Mouse (Mus musculus): ENCODE measurements around the gene Bcl2l11. TPM values are rescaled to one million over a fixed set of nuclear protein-coding genes. Genes with fewer than 3 reads are reported as not detected.

Bcl2l11 gene
- total RNA-seq (2014; rRNA removed) (5.2 and 11.2 TPM in 2 replicates), polyA plus RNA-seq (2015; fragmentation: Nextera tagmentation; extraction: Ambion mirVana) (4.9 and 6.7 TPM in 2 replicates)

DNA sequence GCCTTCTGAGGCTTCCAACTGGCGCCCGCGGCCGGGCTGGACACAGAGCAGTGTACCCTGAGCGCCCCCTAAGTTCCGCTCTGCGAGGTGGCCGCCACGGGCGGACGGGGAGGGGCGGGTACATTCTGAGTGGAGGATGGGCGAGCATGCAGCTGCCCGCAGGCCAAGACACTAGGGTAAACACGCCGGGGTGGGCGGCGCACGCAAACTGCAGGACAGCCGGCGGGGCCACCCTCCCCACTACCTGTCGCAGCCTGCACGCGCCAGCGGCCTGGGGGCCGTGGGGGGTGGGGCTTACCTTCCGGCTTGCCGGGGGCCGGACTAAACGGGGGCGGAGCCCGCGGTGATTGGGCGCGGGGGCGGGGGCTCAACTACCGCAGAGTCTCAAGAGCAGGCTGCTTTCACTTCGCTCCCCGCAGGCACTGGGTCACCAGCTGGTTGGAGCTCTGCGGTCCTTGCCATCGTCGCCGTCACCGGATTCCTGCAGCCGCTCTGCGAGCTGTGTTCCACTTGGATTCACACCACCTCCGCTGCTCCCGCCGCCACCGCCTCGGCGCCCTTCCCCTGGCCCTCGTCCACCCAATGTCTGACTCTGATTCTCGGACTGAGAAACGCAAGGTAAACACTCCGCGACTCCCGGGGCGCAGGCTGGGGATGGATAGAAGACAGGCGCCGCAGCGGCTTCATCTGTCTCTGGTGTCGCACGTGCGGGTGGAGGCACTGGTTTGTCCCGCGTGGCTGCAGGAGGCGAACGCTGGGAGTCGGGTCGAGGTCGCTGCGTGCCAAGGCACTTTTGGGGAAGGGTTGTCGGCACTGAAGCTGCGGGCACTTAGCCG lies at the start of gene Bcl2l11:
TSS of gene Bcl2l11 (plus strand) at position 404 of the 836 bp plus-strand sequence.
- H3K4me2 ChIP-seq (ENCODE audit: low read depth) = peak within 1 kb of the TSS; percentile 100
- ATAC-seq (peak; percentile 72), DNase-seq (peak; percentile 86)
- no peaks in the 10 kb centered on the region for H3K36me3 ChIP-seq (ENCODE audit: insufficient read depth)
- peak within 1 kb of the TSS; percentile 70 for H3K4me3 ChIP-seq (ENCODE audit: low read depth, low read length)
- 2% methylated on average over 75 of the region's 76 CpGs for WGBS
- peak within 1 kb of the TSS; percentile 56 for H3K9ac ChIP-seq
- 0 out of 2 replicates have a peak within 1 kb of the TSS, but pooled peaks have one; percentile 10 for H3K27ac ChIP-seq (ENCODE audit: low read depth, low read length)
- TF ChIP-seq CTCF (IDR thresholded peaks at IDR 0.05; ENCODE audit: low read depth) = peak; percentile 66
- H3K4me1 ChIP-seq (ENCODE audit: insufficient read depth) = peaks cover 9% of the 10 kb centered on the region
- no peaks in the 10 kb centered on the region for H3K9me3 ChIP-seq (ENCODE audit: low read length)
- peaks cover 32% of the 10 kb centered on the region for H3K27me3 ChIP-seq (ENCODE audit: insufficient read depth, low read length)

- WGBS = 85% methylated on average over 4 of the region's 4 CpGs
- no peak overlapping the region for H3K4me2 ChIP-seq (ENCODE audit: low read depth)
- H3K4me1 ChIP-seq (ENCODE audit: insufficient read depth) = no peaks in the 10 kb centered on the region
- no peaks in the 10 kb centered on the region for H3K9me3 ChIP-seq (ENCODE audit: low read length)
- no peak for ATAC-seq
- no peak for DNase-seq
- H3K9ac ChIP-seq = no peak overlapping the region
- no peaks in the 10 kb centered on the region for H3K27me3 ChIP-seq (ENCODE audit: insufficient read depth, low read length)
- H3K27ac ChIP-seq (ENCODE audit: low read depth, low read length) = no peak overlapping the region
- no peak for TF ChIP-seq CTCF (IDR thresholded peaks at IDR 0.05; ENCODE audit: low read depth)
- no peak overlapping the region for H3K4me3 ChIP-seq (ENCODE audit: low read depth, low read length)
- H3K36me3 ChIP-seq (ENCODE audit: insufficient read depth) = no peaks in the 10 kb centered on the region
Observed at GRCm38 (mm10) chr2:128076936-128077335, 48.9 kb upstream of the Bcl2l11 start.

- no peaks in the 10 kb centered on the region for H3K9me3 ChIP-seq (ENCODE audit: low read length)
- H3K27ac ChIP-seq (ENCODE audit: low read depth, low read length) = no peak overlapping the region
- no peaks in the 10 kb centered on the region for H3K36me3 ChIP-seq (ENCODE audit: insufficient read depth)
- ATAC-seq = peak; percentile 63
- no peaks in the 10 kb centered on the region for H3K27me3 ChIP-seq (ENCODE audit: insufficient read depth, low read length)
- no peak overlapping the region for H3K9ac ChIP-seq
- peak; percentile 65 for TF ChIP-seq CTCF (IDR thresholded peaks at IDR 0.05; ENCODE audit: low read depth)
- DNase-seq = peak; percentile 22
- whole genome bisulfite sequencing = 43% methylated on average over 5 of the region's 5 CpGs
- no peaks in the 10 kb centered on the region for H3K4me1 ChIP-seq (ENCODE audit: insufficient read depth)
- H3K4me3 ChIP-seq (ENCODE audit: low read depth, low read length) = no peak overlapping the region
- H3K4me2 ChIP-seq (ENCODE audit: low read depth) = peak overlapping the region; percentile 7; the same call in 1 of the 2 replicates
Observed at GRCm38 (mm10) chr2:128078859-128079258, 47.0 kb upstream of the Bcl2l11 start.

- 0 out of 2 replicates have a peak overlapping the region, but pooled peaks have one; percentile 11 for H3K9ac ChIP-seq
- H3K27me3 ChIP-seq (ENCODE audit: insufficient read depth, low read length) = no peaks in the 10 kb centered on the region
- DNase-seq = peak; percentile 6
- H3K4me3 ChIP-seq (ENCODE audit: low read depth, low read length) = no peak overlapping the region
- 23% methylated on average over 6 of the region's 6 CpGs for WGBS
- no peak for TF ChIP-seq CTCF (IDR thresholded peaks at IDR 0.05; ENCODE audit: low read depth)
- peak overlapping the region; percentile 7; the same call in 1 of the 2 replicates for H3K4me2 ChIP-seq (ENCODE audit: low read depth)
- H3K9me3 ChIP-seq (ENCODE audit: low read length) = no peaks in the 10 kb centered on the region
- no peaks in the 10 kb centered on the region for H3K4me1 ChIP-seq (ENCODE audit: insufficient read depth)
- H3K36me3 ChIP-seq (ENCODE audit: insufficient read depth) = no peaks in the 10 kb centered on the region
- ATAC-seq = no peak
- no peak overlapping the region for H3K27ac ChIP-seq (ENCODE audit: low read depth, low read length)
Observed at GRCm38 (mm10) chr2:128079316-128079715, 46.5 kb upstream of the Bcl2l11 start.

DNA sequence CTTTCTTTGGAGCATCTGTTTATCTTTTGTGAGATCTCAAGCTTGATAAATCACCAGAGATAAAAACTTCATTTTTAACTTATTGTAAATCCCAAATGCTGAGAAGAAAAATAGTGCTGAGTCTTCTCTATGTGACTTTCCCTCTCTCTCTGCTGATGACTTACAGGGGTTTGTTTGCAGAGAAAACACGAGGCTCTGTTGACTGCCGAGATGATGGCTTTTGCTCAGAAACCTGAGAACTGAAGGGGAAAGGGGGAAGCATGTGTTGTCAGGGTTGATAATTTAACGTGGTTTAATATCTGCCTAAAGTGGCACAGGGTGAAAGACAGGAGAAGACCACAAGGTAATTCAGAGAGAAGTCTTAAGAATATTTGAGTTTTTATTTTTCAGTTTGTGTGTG lies 42.0 kb upstream of the Bcl2l11 start:
- WGBS = 47% methylated on average over 3 of the region's 3 CpGs
- no peak for TF ChIP-seq CTCF (IDR thresholded peaks at IDR 0.05; ENCODE audit: low read depth)
- ATAC-seq = no peak
- H3K4me1 ChIP-seq (ENCODE audit: insufficient read depth) = no peaks in the 10 kb centered on the region
- H3K9ac ChIP-seq = no peak overlapping the region
- H3K36me3 ChIP-seq (ENCODE audit: insufficient read depth) = no peaks in the 10 kb centered on the region
- no peak overlapping the region for H3K4me3 ChIP-seq (ENCODE audit: low read depth, low read length)
- H3K27me3 ChIP-seq (ENCODE audit: insufficient read depth, low read length) = no peaks in the 10 kb centered on the region
- no peak for DNase-seq
- H3K9me3 ChIP-seq (ENCODE audit: low read length) = no peaks in the 10 kb centered on the region
- no peak overlapping the region for H3K4me2 ChIP-seq (ENCODE audit: low read depth)
- no peak overlapping the region for H3K27ac ChIP-seq (ENCODE audit: low read depth, low read length)

GRCm38 (mm10) chr2:128084607-128085006 lies 41.2 kb upstream of the Bcl2l11 start:
- ATAC-seq (no peak), DNase-seq (no peak)
- Histone ChIP-seq H3K9me3 (ENCODE audit: low read length) (no peaks in the 10 kb centered on the region), H3K9ac (no peak overlapping the region), H3K4me2 (ENCODE audit: low read depth) (no peak overlapping the region), H3K27me3 (ENCODE audit: insufficient read depth, low read length) (no peaks in the 10 kb centered on the region), H3K27ac (ENCODE audit: low read depth, low read length) (no peak overlapping the region), H3K4me3 (ENCODE audit: low read depth, low read length) (no peak overlapping the region), H3K36me3 (ENCODE audit: insufficient read depth) (no peaks in the 10 kb centered on the region), H3K4me1 (ENCODE audit: insufficient read depth) (no peaks in the 10 kb centered on the region)
- no peak for TF ChIP-seq CTCF (IDR thresholded peaks at IDR 0.05; ENCODE audit: low read depth)
- 91% methylated on average over 5 of the region's 5 CpGs for WGBS

DNA sequence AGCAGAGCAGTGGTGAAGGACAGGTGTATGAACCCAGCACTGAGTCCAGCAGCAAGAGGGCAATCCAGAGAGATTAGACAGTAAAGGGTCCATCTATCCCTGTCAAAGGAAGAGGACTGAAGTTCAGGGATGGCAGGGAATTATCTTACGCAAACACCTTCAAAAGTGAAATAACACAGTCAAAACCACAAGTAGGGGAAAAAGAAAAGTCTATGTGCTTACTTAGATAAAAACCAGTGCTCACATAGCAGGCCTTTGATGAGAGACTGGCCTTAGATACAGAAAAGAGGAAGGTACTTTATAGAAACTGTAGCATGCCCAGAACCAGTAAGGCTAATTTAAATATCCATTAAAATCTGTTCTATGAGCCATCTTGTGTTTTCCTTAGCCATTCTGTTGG lies 40.4 kb upstream of the Bcl2l11 start:
- DNase-seq = no peak
- Histone ChIP-seq H3K9me3 (ENCODE audit: low read length) (no peaks in the 10 kb centered on the region), H3K4me1 (ENCODE audit: insufficient read depth) (no peaks in the 10 kb centered on the region), H3K27ac (ENCODE audit: low read depth, low read length) (no peak overlapping the region), H3K4me3 (ENCODE audit: low read depth, low read length) (no peak overlapping the region), H3K36me3 (ENCODE audit: insufficient read depth) (no peaks in the 10 kb centered on the region), H3K27me3 (ENCODE audit: insufficient read depth, low read length) (no peaks in the 10 kb centered on the region), H3K9ac (no peak overlapping the region), H3K4me2 (ENCODE audit: low read depth) (no peak overlapping the region)
- no peak for TF ChIP-seq CTCF (IDR thresholded peaks at IDR 0.05; ENCODE audit: low read depth)
- 90% methylated on average over 1 of the region's 1 CpGs for WGBS
- no peak for ATAC-seq

All from forebrain, postnatal 0 days (tissue).